Mouse (Mus musculus) forebrain, embryonic 10.5 days (tissue): ENCODE results near the gene Shb. TPM values are rescaled to one million over a fixed set of nuclear protein-coding genes. Genes with fewer than 3 reads are reported as not detected.

Source experiments
- DNase-seq: peaks from one replicate; pipeline ENCODE4 v3.0.0-alpha.2; 2017; ENCODE audit warnings: low spot score; ENCODE audit errors: extremely low spot score
- H3K27ac ChIP-seq: fragments of 300-500 bp; sonication (generic); 2 replicates; pipeline ENCODE4 v1.5.1; 2016; ENCODE audit warnings: mild to moderate bottlenecking
- H3K27me3 ChIP-seq: fragments of 300-500 bp; sonication (generic); 2 replicates; pipeline ENCODE4 v1.6.1; 2016; ENCODE audit warnings: mild to moderate bottlenecking; ENCODE audit not compliant: poor library complexity, severe bottlenecking
- H3K36me3 ChIP-seq: fragments of 300-500 bp; sonication (generic); replicated peaks from 2 replicates; pipeline ENCODE4 v1.6.1; 2016; ENCODE audit warnings: mild to moderate bottlenecking, moderate library complexity
- H3K4me1 ChIP-seq: fragments of 300-500 bp; sonication (generic); 2 replicates; pipeline ENCODE4 v1.6.1; 2016
- H3K4me3 ChIP-seq: fragments of 300-500 bp; sonication (generic); 2 replicates; pipeline ENCODE4 v1.5.1; 2016; ENCODE audit warnings: mild to moderate bottlenecking, moderate library complexity
- H3K9me3 ChIP-seq: fragments of 300-500 bp; sonication (generic); 2 replicates; pipeline ENCODE4 v1.6.1; 2016; ENCODE audit warnings: mild to moderate bottlenecking, moderate library complexity
- WGBS: fragments of 180-500 bp; shearing (Covaris S2); methylation state at CpG from one replicate; pipeline ENCODE4 v1.1.7; 2016; 5-methylcytosine and 5-hydroxymethylcytosine counted together
- polyA plus RNA-seq: library from polyadenylated mRNA; unstranded; fragments of >200 nt; fragmentation: Nextera tagmentation; extraction: Ambion mirVana; gene quantifications from 2 replicates; pipeline ENCODE4 v1.2.1, GENCODE M21; 2016

Shb gene
- polyA plus RNA-seq, 1 experiment from 2014 or later: 3.0 TPM

GRCm38 (mm10) chr4:45485024-45485423, 47.2 kb downstream of the Shb start:
- Histone ChIP-seq H3K27me3 (peaks cover 6% of the 10 kb centered on the region; the same call in 1 of the 2 replicates), H3K4me3 (no peak overlapping the region), H3K4me1 (peaks cover 77% of the 10 kb centered on the region), H3K27ac (0 out of 2 replicates have a peak overlapping the region, but pooled peaks have one; percentile 15), H3K36me3 (peaks cover 25% of the 10 kb centered on the region), H3K9me3 (no peaks in the 10 kb centered on the region)
- no peak for DNase-seq
- WGBS: 85% methylated on average over 5 of the region's 5 CpGs

GRCm38 (mm10) chr4:45483271-45484245, 48.7 kb downstream of the Shb start:
- Histone ChIP-seq H3K9me3 (no peaks in the 10 kb centered on the region), H3K4me1 (peaks cover 76% of the 10 kb centered on the region), H3K27me3 (peaks cover 3% of the 10 kb centered on the region; the same call in 1 of the 2 replicates), H3K36me3 (peaks cover 25% of the 10 kb centered on the region), H3K27ac (peak overlapping the region; percentile 44), H3K4me3 (no peak overlapping the region)
- 61% methylated on average over 8 of the region's 8 CpGs for WGBS
- no peak for DNase-seq

- WGBS: 93% methylated on average over 13 of the region's 13 CpGs
- peaks cover 76% of the 10 kb centered on the region for H3K4me1 ChIP-seq
- H3K27ac ChIP-seq: peak overlapping the region; percentile 51; the same call in 1 of the 2 replicates
- peaks cover 16% of the 10 kb centered on the region for H3K36me3 ChIP-seq
- no peak for DNase-seq
- no peaks in the 10 kb centered on the region for H3K9me3 ChIP-seq
- no peaks in the 10 kb centered on the region; the same call in 1 of the 2 replicates for H3K27me3 ChIP-seq
- no peak overlapping the region for H3K4me3 ChIP-seq
Measured at GRCm38 (mm10) chr4:45482271-45482670, 50.0 kb downstream of the Shb start.

GRCm38 (mm10) chr4:45481431-45481830, 50.8 kb downstream of the Shb start:
- 86% methylated on average over 5 of the region's 5 CpGs for WGBS
- peaks cover 80% of the 10 kb centered on the region for H3K4me1 ChIP-seq
- H3K36me3 ChIP-seq: peaks cover 7% of the 10 kb centered on the region; the same call in 1 of the 2 replicates
- H3K27ac ChIP-seq: 0 out of 2 replicates have a peak overlapping the region, but pooled peaks have one; percentile 51
- H3K4me3 ChIP-seq: no peak overlapping the region
- no peaks in the 10 kb centered on the region for H3K9me3 ChIP-seq
- no peak for DNase-seq
- H3K27me3 ChIP-seq: no peaks in the 10 kb centered on the region

GRCm38 (mm10) chr4:45480595-45480994, 51.7 kb downstream of the Shb start:
- Histone ChIP-seq H3K9me3 (no peaks in the 10 kb centered on the region), H3K36me3 (peaks cover 4% of the 10 kb centered on the region; the same call in 1 of the 2 replicates), H3K27me3 (no peaks in the 10 kb centered on the region), H3K27ac (peak overlapping the region; percentile 51; the same call in 1 of the 2 replicates), H3K4me1 (peaks cover 85% of the 10 kb centered on the region), H3K4me3 (no peak overlapping the region)
- DNase-seq: no peak
- 74% methylated on average over 3 of the region's 3 CpGs for WGBS

- H3K36me3 ChIP-seq: no peaks in the 10 kb centered on the region; the same call in 1 of the 2 replicates
- 93% methylated on average over 10 of the region's 10 CpGs for WGBS
- H3K4me1 ChIP-seq: peaks cover 87% of the 10 kb centered on the region
- no peak for DNase-seq
- peak overlapping the region; percentile 35; the same call in 1 of the 2 replicates for H3K27ac ChIP-seq
- H3K4me3 ChIP-seq: no peak overlapping the region
- no peaks in the 10 kb centered on the region for H3K27me3 ChIP-seq
- no peaks in the 10 kb centered on the region for H3K9me3 ChIP-seq
Measured at GRCm38 (mm10) chr4:45479433-45479832, 52.8 kb downstream of the Shb start.

GRCm38 (mm10) chr4:45478178-45478577, 54.1 kb downstream of the Shb start:
- 36% methylated on average over 7 of the region's 7 CpGs for WGBS
- Histone ChIP-seq H3K27ac (peak overlapping the region; percentile 62), H3K4me3 (no peak overlapping the region), H3K4me1 (peaks cover 87% of the 10 kb centered on the region), H3K27me3 (no peaks in the 10 kb centered on the region), H3K36me3 (no peaks in the 10 kb centered on the region; the same call in 1 of the 2 replicates), H3K9me3 (no peaks in the 10 kb centered on the region)
- no peak for DNase-seq

- peaks cover 89% of the 10 kb centered on the region for H3K4me1 ChIP-seq
- 90% methylated on average over 3 of the region's 3 CpGs for WGBS
- H3K27ac ChIP-seq: 0 out of 2 replicates have a peak overlapping the region, but pooled peaks have one; percentile 66
Measured at GRCm38 (mm10) chr4:45477047-45477446, 55.2 kb downstream of the Shb start.

GRCm38 (mm10) chr4:45474832-45475231, 57.4 kb downstream of the Shb start:
- no peaks in the 10 kb centered on the region; the same call in 1 of the 2 replicates for H3K9me3 ChIP-seq
- DNase-seq: no peak
- 93% methylated on average over 5 of the region's 5 CpGs for WGBS
- H3K36me3 ChIP-seq: peaks cover 13% of the 10 kb centered on the region
- H3K27me3 ChIP-seq: no peaks in the 10 kb centered on the region
- H3K27ac ChIP-seq: no peak overlapping the region
- peaks cover 87% of the 10 kb centered on the region for H3K4me1 ChIP-seq
- no peak overlapping the region for H3K4me3 ChIP-seq

More at GRCm38 (mm10) chr4:45477047-45477446, 55.2 kb downstream of the Shb start:
- H3K4me3 ChIP-seq: no peak overlapping the region
- H3K36me3 ChIP-seq: no peaks in the 10 kb centered on the region; the same call in 1 of the 2 replicates
- no peak for DNase-seq
- H3K27me3 ChIP-seq: no peaks in the 10 kb centered on the region
- H3K9me3 ChIP-seq: no peaks in the 10 kb centered on the region

GRCm38 (mm10) chr4:45474131-45474530, 58.1 kb downstream of the Shb start:
- Histone ChIP-seq H3K4me3 (no peak overlapping the region), H3K4me1 (peaks cover 82% of the 10 kb centered on the region), H3K27ac (peak overlapping the region; percentile 6; the same call in 1 of the 2 replicates), H3K36me3 (peaks cover 13% of the 10 kb centered on the region), H3K9me3 (no peaks in the 10 kb centered on the region; the same call in 1 of the 2 replicates), H3K27me3 (no peaks in the 10 kb centered on the region)
- no peak for DNase-seq
- WGBS: 89% methylated on average over 4 of the region's 4 CpGs

- WGBS: 71% methylated on average over 11 of the region's 11 CpGs
- Histone ChIP-seq H3K27ac (peak overlapping the region; percentile 6), H3K4me1 (peaks cover 81% of the 10 kb centered on the region), H3K9me3 (no peaks in the 10 kb centered on the region; the same call in 1 of the 2 replicates), H3K27me3 (no peaks in the 10 kb centered on the region), H3K4me3 (no peak overlapping the region), H3K36me3 (peaks cover 15% of the 10 kb centered on the region)
- no peak for DNase-seq
Measured at GRCm38 (mm10) chr4:45473129-45473528, 59.1 kb downstream of the Shb start.

GRCm38 (mm10) chr4:45472706-45473105, 59.6 kb downstream of the Shb start:
- H3K36me3 ChIP-seq: peaks cover 17% of the 10 kb centered on the region
- DNase-seq: no peak
- H3K27me3 ChIP-seq: no peaks in the 10 kb centered on the region
- no peaks in the 10 kb centered on the region; the same call in 1 of the 2 replicates for H3K9me3 ChIP-seq
- H3K4me3 ChIP-seq: no peak overlapping the region
- H3K4me1 ChIP-seq: peaks cover 77% of the 10 kb centered on the region
- 77% methylated on average over 6 of the region's 6 CpGs for WGBS
- H3K27ac ChIP-seq: peak overlapping the region; percentile 6
